Mouse (Mus musculus): Measurements from ENCODE around the gene Vgf.

The Vgf gene

DNA sequence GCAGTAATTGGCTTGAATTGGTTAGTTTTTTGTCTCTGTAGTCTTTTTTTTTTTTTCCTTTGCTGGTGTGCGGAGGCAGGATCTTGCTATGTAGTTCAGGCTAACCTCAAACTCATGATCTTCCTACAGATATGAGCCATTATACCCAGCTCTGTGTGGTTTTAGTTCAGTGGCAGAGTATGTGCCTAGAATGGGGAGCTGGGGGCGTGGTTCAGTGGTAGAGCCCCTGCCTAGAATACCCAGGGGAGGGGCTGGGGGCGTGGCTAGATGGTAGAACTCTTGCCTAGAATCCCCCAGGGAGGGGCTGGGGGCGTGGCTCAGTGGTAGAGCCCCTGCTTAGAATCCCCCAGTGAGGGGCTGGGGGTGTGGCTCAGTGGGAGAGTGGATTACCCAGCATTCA lies 42.5 kb downstream of the Vgf start:
- in situ Hi-C loops (cut with MboI; ENCODE audit: unreplicated experiment in 2 of 2) = loop anchor here in 1 of 2 experiments (5.0 kb wide), 1 partner anchor 34 kb away; no protein-coding TSS in a partner anchor

DNA sequence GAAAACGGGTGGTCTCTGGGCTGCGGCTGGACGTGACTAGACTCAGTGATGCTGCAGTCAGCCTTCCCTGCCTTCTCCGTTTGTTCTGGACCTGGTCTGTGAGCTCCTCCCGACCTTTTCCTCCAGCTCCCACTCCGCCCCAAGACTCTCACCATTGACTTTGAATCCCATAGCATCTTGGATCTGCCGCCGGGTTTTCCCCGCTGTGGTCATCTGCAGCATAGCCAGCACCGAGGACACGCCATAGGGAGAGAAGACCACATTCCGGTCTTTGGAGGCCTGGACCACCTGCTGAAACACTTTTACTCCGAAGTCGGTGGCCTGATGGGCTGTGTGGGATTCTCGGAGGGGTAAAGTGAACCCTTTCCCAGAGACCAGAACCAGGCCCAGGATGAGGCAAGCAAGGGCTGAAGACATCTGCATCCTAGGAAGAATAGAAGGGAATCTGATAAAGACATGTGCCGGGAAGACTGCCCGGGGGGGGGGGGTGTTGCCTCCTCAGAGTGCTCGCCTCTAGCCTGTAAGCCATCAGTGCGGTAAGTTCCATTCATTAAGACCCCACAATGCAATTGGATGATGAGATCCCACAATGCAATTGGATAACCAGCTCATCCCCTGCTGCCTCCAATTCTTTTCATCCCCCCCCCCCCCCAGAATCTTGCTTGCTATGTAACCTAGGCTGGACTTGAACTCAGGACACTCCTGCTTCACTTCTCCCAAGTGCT lies 44.9 kb downstream of the Vgf start:
- in situ Hi-C loops (cut with MboI; ENCODE audit: unreplicated experiment in 2 of 2) = no loop called here

DNA sequence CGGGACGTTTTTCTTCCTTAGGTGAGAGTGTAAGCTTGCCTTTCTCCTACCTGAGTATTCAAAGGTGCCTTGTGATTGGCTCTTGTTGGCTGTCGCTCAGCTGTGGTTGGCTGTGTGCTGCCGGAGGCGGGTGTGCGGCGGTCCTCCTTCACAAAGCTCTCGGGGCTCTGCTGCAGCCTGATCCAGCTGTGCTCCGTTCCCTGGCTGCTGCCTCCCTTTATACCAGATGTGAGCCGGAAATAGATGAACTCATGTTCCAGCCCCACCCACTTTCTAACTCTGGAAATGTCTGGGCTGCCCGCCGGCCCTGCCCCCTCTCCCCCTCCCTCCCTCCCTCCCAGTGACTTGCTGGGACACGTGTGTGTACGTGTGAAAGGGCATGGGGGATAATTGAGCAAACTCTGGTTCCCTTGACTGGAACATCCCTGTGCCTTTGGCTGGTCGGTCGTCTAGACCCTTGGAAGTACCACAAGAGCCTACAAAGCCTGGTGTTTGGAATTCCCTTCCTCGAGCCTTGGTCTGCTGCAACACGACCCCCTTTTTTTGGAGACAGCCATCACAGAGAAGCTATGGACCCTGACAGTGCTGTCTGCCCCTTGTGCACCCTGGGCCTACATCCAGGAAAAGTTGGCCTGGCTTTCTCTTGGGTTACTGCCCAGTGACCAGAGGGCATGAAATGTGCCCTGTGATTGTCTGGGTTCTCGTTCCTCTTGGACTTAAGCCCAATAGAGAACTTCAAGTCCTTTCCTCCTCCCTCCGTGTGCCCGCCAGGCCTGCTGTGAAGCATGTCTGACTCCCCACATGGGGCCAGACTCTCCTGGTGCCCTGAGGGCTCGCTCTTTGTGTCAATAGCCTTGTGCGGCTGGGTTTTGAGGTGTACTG lies 46.1 kb downstream of the Vgf start, which contains the start of gene Serpine1:
Serpine1 (minus strand) TSS at position 190 of the 882 bp plus-strand sequence.
- in situ Hi-C loops (cut with MboI; ENCODE audit: unreplicated experiment in 2 of 2) = no loop called here

DNA sequence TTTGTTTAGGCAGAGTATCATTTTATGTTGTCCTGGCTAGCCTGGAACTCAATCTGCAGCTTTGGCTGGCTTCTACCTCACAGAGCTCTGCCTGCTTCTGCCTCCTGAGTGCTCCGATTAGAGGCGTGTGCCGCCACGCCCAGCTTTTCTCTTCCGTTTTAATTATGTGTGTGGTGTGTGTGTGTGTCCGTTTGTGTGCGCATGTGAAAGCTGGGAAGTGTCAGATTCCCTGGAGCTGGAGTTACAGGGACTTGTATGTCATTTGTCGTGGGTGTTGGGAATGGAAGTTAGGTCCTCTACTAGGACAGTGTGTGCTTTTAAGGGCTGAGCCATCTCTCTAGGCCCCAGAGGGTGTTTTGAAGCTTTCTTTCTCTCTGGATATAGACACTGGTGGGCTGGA lies 46.9 kb downstream of the Vgf start:
- in situ Hi-C loops (cut with MboI; ENCODE audit: unreplicated experiment in 2 of 2) = no loop called here

DNA sequence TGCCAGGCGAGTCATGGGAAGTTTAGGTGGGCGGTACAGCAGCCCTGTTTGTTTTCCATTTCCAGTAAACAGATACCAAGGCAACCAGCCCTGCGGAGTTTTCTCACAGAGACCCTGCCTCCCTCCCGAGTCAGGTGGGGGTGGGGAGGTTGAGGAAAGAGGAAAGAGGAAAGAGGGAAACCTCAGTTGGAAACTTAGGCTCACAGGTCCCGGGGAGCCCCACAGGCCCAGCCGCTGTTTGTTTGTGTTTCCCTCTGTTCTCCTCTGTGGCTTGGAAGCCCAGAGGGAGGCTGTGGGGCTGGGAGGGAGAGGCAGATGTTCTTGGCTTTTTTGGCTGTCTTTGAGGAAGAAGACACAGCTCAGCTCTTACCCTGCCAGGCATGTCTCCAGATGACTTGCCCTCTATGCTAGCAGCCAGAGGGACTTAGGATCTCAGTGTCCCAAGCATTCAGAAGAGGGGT lies 48.0 kb downstream of the Vgf start:
- in situ Hi-C loops (cut with MboI; ENCODE audit: unreplicated experiment in 2 of 2) = no loop called here

DNA sequence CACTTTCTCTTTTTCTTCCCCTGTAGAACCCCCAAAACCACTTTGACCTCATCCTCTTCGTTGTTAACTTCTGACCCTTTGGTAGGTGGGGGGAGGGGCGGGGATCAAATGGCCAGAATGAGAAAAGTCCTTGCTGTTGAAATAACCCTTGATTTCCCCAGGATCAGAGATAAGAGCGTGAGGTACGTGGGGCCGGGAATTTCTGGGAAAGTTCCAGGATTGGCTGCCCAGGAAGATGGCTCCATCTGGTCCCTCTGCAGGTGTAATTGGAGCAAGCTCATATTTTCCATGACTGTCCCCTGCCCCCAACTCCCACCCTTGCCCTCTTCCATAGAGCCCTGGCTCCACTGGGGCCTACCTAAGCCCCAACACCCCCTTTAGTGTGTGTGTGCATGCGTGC lies 49.5 kb downstream of the Vgf start:
- in situ Hi-C loops (cut with MboI; ENCODE audit: unreplicated experiment in 2 of 2) = no loop called here

DNA sequence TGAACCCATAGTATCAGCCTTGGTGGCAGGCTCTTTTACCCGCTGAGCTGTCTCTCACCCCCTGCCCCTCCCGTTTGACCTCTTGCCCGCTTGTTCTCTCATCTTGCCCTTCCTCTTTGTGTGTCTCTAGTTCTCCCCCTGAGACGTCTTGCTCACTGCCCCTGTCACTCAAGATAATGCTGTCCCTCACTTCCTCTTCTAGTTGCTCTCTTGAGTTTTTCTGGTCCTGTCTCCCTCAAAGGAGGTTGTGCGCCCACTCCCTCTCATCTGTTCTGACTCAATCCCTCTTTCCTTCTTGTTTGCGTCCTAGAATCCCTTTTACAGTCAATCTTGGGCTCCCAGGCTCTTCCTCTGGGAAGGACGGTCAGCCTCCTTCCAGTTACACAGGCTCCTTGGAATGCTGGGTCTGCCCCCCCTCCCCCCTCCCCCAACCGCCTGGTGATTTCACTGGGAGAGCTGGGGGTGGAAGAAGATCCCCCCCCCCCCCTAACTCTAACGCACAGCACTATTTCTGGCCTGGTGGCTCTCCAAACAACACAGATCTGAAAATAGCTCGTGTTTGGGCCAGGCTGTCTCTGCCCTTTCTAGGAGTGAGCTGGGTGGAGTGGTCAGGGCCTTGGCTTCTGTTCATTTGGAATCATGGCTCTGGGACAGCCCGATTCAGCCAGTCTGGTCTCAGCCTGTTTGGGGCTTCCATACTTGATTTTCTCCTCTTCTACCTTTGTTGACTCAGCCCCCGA lies 50.2 kb downstream of the Vgf start:
- in situ Hi-C loops (cut with MboI; ENCODE audit: unreplicated experiment in 2 of 2) = no loop called here

DNA sequence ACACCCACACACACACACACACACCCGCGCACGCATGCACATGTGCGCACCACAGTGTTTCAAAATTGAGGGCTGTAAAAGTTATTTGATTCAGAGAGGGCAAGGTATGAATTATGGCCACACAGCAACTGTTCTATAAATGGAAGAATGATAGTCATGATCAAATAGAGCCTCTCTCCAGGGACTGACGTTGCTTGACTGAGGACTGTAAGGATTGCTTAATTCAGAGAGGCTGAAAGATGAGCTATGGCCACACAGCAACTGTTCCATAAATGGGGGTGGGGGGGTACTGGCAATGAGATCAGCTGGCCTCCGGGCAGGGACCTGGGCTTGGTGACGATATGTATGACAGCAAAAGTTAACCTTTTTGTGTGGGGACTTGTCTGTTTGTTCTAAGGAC lies 51.0 kb downstream of the Vgf start:
- in situ Hi-C loops (cut with MboI; ENCODE audit: unreplicated experiment in 2 of 2) = no loop called here

DNA sequence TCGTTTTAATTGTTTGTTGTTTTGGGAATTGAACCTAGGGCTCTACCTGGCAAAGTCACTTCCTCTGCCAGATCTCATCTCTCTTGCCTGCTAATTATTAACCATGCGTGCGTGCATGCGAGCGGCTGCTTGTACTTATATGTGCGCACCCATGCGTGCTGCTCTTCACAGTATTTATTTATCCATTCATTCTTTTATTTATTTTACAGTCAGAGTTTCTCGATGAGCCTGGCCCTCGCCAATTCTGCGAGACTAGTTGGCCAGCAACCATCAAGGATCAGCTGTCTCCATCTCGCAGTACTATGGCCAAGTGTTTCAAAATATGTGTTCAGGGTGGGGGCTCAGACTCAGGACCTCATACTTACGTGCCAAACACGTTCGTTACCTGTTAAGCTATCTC lies 51.8 kb downstream of the Vgf start:
- in situ Hi-C loops (cut with MboI; ENCODE audit: unreplicated experiment in 2 of 2) = no loop called here

DNA sequence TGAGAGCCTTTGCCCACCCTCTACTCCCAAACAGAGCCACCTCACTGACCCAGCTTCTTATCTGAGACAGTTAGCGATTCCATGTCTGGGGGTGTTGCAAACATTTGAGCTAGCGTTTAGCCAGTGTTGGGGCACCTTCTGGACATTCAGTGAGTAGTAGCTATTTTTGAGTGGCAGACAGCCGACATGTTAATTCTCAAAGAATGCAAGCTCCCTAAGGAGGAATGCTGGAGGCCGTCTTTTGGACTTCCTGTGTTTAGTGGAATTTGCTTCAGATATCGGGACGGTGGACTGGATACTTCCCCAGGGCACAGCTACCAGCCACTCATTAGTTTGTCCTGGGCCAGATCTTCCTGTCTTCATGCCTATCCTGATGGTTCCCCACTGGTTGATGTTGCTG lies 52.4 kb downstream of the Vgf start:
- in situ Hi-C loops (cut with MboI; ENCODE audit: unreplicated experiment in 2 of 2) = no loop called here

DNA sequence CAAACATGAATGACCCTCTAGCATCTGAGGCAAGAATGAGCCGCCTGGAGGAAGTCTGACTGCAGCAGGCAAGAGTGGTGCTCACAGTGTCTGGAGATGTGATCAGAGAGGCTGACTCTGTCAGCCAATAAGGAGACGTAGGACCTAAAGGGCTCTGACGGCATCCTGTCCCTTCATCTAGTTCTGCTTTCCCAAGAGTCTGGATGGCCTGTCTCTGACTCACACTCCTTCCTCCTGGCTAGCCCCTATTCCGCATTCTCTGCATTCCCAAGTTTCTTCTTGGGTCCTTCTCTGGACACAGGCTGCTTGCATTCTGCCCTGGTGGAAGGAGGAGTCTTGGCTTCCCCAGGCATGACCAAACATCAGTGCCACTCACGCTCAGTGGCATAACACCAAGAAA lies 53.7 kb downstream of the Vgf start:
- in situ Hi-C loops (cut with MboI; ENCODE audit: unreplicated experiment in 2 of 2) = no loop called here

All from v-Abl transformed pro-B cells (cell line).